Mouse (Mus musculus) lung, embryonic 16.5 days (tissue): Measurements from ENCODE around the gene Adamts17. TPM values are rescaled to one million over a fixed set of nuclear protein-coding genes. Genes with fewer than 3 reads are reported as not detected.
A peak's percentile ranks its signal among the peaks of the same experiment; 100 is the strongest.

Source experiments
- ATAC-seq: fragments of 200-750 bp; cut with Nextera tagmentation; 2 replicates; pipeline ENCODE4 v1.8.0; 2017; ENCODE audit warnings: low read depth, mild to moderate bottlenecking, moderate library complexity
- H3K27ac ChIP-seq: fragments of 300-500 bp; sonication (generic); 2 replicates; pipeline ENCODE4 v1.5.1; 2014; ENCODE audit warnings: mild to moderate bottlenecking, control low read depth, low read length
- H3K27me3 ChIP-seq: fragments of 300-500 bp; sonication (generic); 2 replicates; pipeline ENCODE4 v1.6.1; 2014; ENCODE audit warnings: low read depth, low read length, mixed read lengths; ENCODE audit not compliant: control insufficient read depth, insufficient read depth
- H3K36me3 ChIP-seq: fragments of 300-500 bp; sonication (generic); 2 replicates; pipeline ENCODE4 v1.6.1; 2014; ENCODE audit warnings: low read length; ENCODE audit not compliant: control insufficient read depth, insufficient read depth
- H3K4me1 ChIP-seq: fragments of 300-500 bp; sonication (generic); replicated peaks from 2 replicates; pipeline ENCODE4 v1.6.1; 2014; ENCODE audit warnings: low read length, mixed read lengths; ENCODE audit not compliant: control insufficient read depth, insufficient read depth
- H3K4me2 ChIP-seq: fragments of 300-500 bp; sonication (generic); 2 replicates; pipeline ENCODE4 v1.6.1; 2014; ENCODE audit warnings: low read depth, low read length, control low read depth
- H3K4me3 ChIP-seq: fragments of 300-500 bp; sonication (generic); 2 replicates; pipeline ENCODE4 v1.5.1; 2014; ENCODE audit warnings: mild to moderate bottlenecking, low read length, control low read depth
- H3K9ac ChIP-seq: fragments of 300-500 bp; sonication (generic); 2 replicates; pipeline ENCODE4 v1.6.1; 2014; ENCODE audit warnings: low read length, control low read depth
- H3K9me3 ChIP-seq: fragments of 300-500 bp; sonication (generic); 2 replicates; pipeline ENCODE4 v1.6.1; 2016; ENCODE audit warnings: low read length; ENCODE audit not compliant: control insufficient read depth
- WGBS: fragments of 180-500 bp; shearing (Covaris S2); extraction: QIAGEN DNeasy Blood & Tissue Kit; methylation state at CpG from one replicate; pipeline ENCODE4 v1.1.7; 2014; 5-methylcytosine and 5-hydroxymethylcytosine counted together
- polyA plus RNA-seq: library from polyadenylated mRNA; unstranded; fragments of >200 nt; fragmentation: Nextera tagmentation; extraction: Ambion mirVana; gene quantifications from 2 replicates; pipeline ENCODE4 v1.2.1, GENCODE M21; 2015

The Adamts17 gene
- polyA plus RNA-seq, 1 experiment from 2014 or later, result 15.4 TPM

- no peaks in the 10 kb centered on the region for H3K9me3 ChIP-seq
- WGBS, result 60% methylated on average over 8 of the region's 8 CpGs
- no peak overlapping the region for H3K27ac ChIP-seq
- peaks cover 21% of the 10 kb centered on the region for H3K4me1 ChIP-seq
- H3K27me3 ChIP-seq, result no peaks in the 10 kb centered on the region
- H3K36me3 ChIP-seq, result no peaks in the 10 kb centered on the region
- H3K9ac ChIP-seq, result no peak overlapping the region
- ATAC-seq, result no peak
- no peak overlapping the region for H3K4me3 ChIP-seq
- H3K4me2 ChIP-seq, result no peak overlapping the region
Observed at GRCm38 (mm10) chr7:66954073-66954472, 114.5 kb downstream of the Adamts17 start.

GRCm38 (mm10) chr7:66954723-66955122 is 115.2 kb downstream of the Adamts17 start:
- WGBS, result 81% methylated on average over 5 of the region's 5 CpGs

GRCm38 (mm10) chr7:66955455-66955919 is 116.0 kb downstream of the Adamts17 start:
- Histone ChIP-seq H3K27me3 (no peaks in the 10 kb centered on the region), H3K4me2 (no peak overlapping the region), H3K4me1 (peaks cover 21% of the 10 kb centered on the region), H3K4me3 (no peak overlapping the region), H3K27ac (peak overlapping the region; percentile 88), H3K36me3 (no peaks in the 10 kb centered on the region), H3K9ac (0 out of 2 replicates have a peak overlapping the region, but pooled peaks have one; percentile 11), H3K9me3 (no peaks in the 10 kb centered on the region)
- 8% methylated on average over 8 of the region's 8 CpGs for WGBS
- peak; percentile 72 for ATAC-seq

More at GRCm38 (mm10) chr7:66954723-66955122, 115.2 kb downstream of the Adamts17 start:
- H3K4me2 ChIP-seq, result no peak overlapping the region
- no peak overlapping the region for H3K9ac ChIP-seq
- peaks cover 21% of the 10 kb centered on the region for H3K4me1 ChIP-seq
- no peak for ATAC-seq
- no peaks in the 10 kb centered on the region for H3K9me3 ChIP-seq
- no peaks in the 10 kb centered on the region for H3K36me3 ChIP-seq
- H3K4me3 ChIP-seq, result no peak overlapping the region
- H3K27ac ChIP-seq, result no peak overlapping the region
- H3K27me3 ChIP-seq, result no peaks in the 10 kb centered on the region

GRCm38 (mm10) chr7:66955978-66956377 is 116.4 kb downstream of the Adamts17 start:
- Histone ChIP-seq H3K27me3 (no peaks in the 10 kb centered on the region), H3K4me2 (no peak overlapping the region), H3K36me3 (no peaks in the 10 kb centered on the region), H3K9ac (no peak overlapping the region), H3K4me1 (peaks cover 24% of the 10 kb centered on the region), H3K27ac (peak overlapping the region; percentile 88), H3K4me3 (no peak overlapping the region), H3K9me3 (no peaks in the 10 kb centered on the region)
- WGBS, result 32% methylated on average over 2 of the region's 2 CpGs
- ATAC-seq, result peak; percentile 85

- H3K4me1 ChIP-seq, result peaks cover 24% of the 10 kb centered on the region
- no peak overlapping the region for H3K4me3 ChIP-seq
- H3K36me3 ChIP-seq, result no peaks in the 10 kb centered on the region
- no peak overlapping the region for H3K9ac ChIP-seq
- ATAC-seq, result no peak
- H3K27me3 ChIP-seq, result no peaks in the 10 kb centered on the region
- no peak overlapping the region for H3K27ac ChIP-seq
- H3K4me2 ChIP-seq, result no peak overlapping the region
- 83% methylated on average over 7 of the region's 7 CpGs for WGBS
- no peaks in the 10 kb centered on the region for H3K9me3 ChIP-seq
Observed at GRCm38 (mm10) chr7:66957764-66958163, 118.2 kb downstream of the Adamts17 start.

- Histone ChIP-seq H3K4me3 (no peak overlapping the region), H3K4me1 (peaks cover 21% of the 10 kb centered on the region), H3K9ac (no peak overlapping the region), H3K36me3 (no peaks in the 10 kb centered on the region), H3K4me2 (no peak overlapping the region), H3K27ac (no peak overlapping the region), H3K9me3 (no peaks in the 10 kb centered on the region), H3K27me3 (no peaks in the 10 kb centered on the region)
- whole genome bisulfite sequencing, result 56% methylated on average over 8 of the region's 8 CpGs
- no peak for ATAC-seq
Observed at GRCm38 (mm10) chr7:66960246-66961033, 120.9 kb downstream of the Adamts17 start.

GRCm38 (mm10) chr7:66962736-66963135 is 123.2 kb downstream of the Adamts17 start:
- Histone ChIP-seq H3K27me3 (no peaks in the 10 kb centered on the region), H3K4me3 (no peak overlapping the region), H3K36me3 (no peaks in the 10 kb centered on the region), H3K4me2 (no peak overlapping the region), H3K4me1 (peaks cover 18% of the 10 kb centered on the region), H3K9me3 (no peaks in the 10 kb centered on the region), H3K9ac (no peak overlapping the region), H3K27ac (no peak overlapping the region)
- ATAC-seq, result no peak
- WGBS, result 76% methylated on average over 10 of the region's 10 CpGs

- no peaks in the 10 kb centered on the region for H3K36me3 ChIP-seq
- H3K9ac ChIP-seq, result no peak overlapping the region
- H3K4me2 ChIP-seq, result no peak overlapping the region
- peaks cover 19% of the 10 kb centered on the region for H3K4me1 ChIP-seq
- no peak overlapping the region for H3K27ac ChIP-seq
- no peak overlapping the region for H3K4me3 ChIP-seq
- peak; percentile 27; the same call in 1 of the 2 replicates for ATAC-seq
- 41% methylated on average over 8 of the region's 8 CpGs for WGBS
- no peaks in the 10 kb centered on the region for H3K27me3 ChIP-seq
- H3K9me3 ChIP-seq, result no peaks in the 10 kb centered on the region
Observed at GRCm38 (mm10) chr7:66963541-66963940, 124.0 kb downstream of the Adamts17 start.

- Histone ChIP-seq H3K27ac (peak overlapping the region; percentile 51), H3K4me3 (no peak overlapping the region), H3K4me1 (peaks cover 20% of the 10 kb centered on the region), H3K4me2 (no peak overlapping the region), H3K9ac (no peak overlapping the region), H3K27me3 (no peaks in the 10 kb centered on the region), H3K9me3 (no peaks in the 10 kb centered on the region), H3K36me3 (no peaks in the 10 kb centered on the region)
- 43% methylated on average over 6 of the region's 6 CpGs for WGBS
- ATAC-seq, result peak; percentile 77
Observed at GRCm38 (mm10) chr7:66966541-66967205, 127.1 kb downstream of the Adamts17 start.
